ENCODE assay signal across 8 mouse cellular contexts in genomic region chr11:49793619-49794341, GRCm38 (mm10). TPM values are rescaled to one million over a fixed set of nuclear protein-coding genes. Genes with fewer than 3 reads are reported as not detected.
A peak's percentile ranks its signal among the peaks of the same experiment; 100 is the strongest.
DNase-seq lines count a peak whose midpoint lies in the region; ATAC-seq lines count a peak whose summit lies in the region.

Gene Gfpt2 (plus strand): TSS chr11:49794178.

- peaks cover 90% of the 10 kb centered on the region for H3K27me3 ChIP-seq in megakaryocyte, embryonic 14.5 days (replicated peaks)

- intact Hi-C loops in gastrocnemius, postnatal 36 days (cut with DNase I): no loop called here

- peak; percentile 81 for DNase-seq in adrenal gland, postnatal 10 days
- peak; percentile 82 for DNase-seq in embryo, embryonic 11.5 days (ENCODE audit: low read depth, low spot score)
- DNase-seq in gastrocnemius, postnatal 36 days: peak; percentile 77 to 82
- peak; percentile 45 to 68 for DNase-seq in left cerebral cortex, adult 9 months (ENCODE audit: low spot score in 2 of 2)
- peak; percentile 67 to 77 for DNase-seq in right cerebral cortex, postnatal 36 days (ENCODE audit: low spot score in 2 of 2)
- no peak for DNase-seq in T-cell, adult 2 months (ENCODE audit: low spot score)

- peak; percentile 58 for ATAC-seq in inflammation-experienced regulatory T-cells, adult 6 months

- H3K9me3 ChIP-seq in megakaryocyte, embryonic 14.5 days: peaks cover 4% of the 10 kb centered on the region; the same call in 1 of the 2 replicates

- H3K4me1 ChIP-seq in megakaryocyte, embryonic 14.5 days: peaks cover 18% of the 10 kb centered on the region

- H3K4me3 ChIP-seq in megakaryocyte, embryonic 14.5 days (replicated peaks): peak within 1 kb of the TSS; percentile 90

- no peaks in the 10 kb centered on the region for H3K36me3 ChIP-seq in megakaryocyte, embryonic 14.5 days (replicated peaks; ENCODE audit: low read length)

RNA-seq across cellular contexts. Expression of gene Gfpt2, which starts in this region (rescaled TPM):
- total RNA-seq in adrenal gland, postnatal 10 days (2021): 1 to 10 TPM; 5.8 to 5.9 TPM
- total RNA-seq in gastrocnemius, postnatal 36 days (2021): 1 to 10 TPM; 5.7 to 6.2 TPM
- polyA plus RNA-seq in inflammation-experienced regulatory T-cells, adult 6 months (2017; shearing (Covaris generic)): 1 to 10 TPM in 2 of 3 experiments, under 1 TPM in 1; 0.28 to 3.0 (median 1.3) TPM
- polyA plus RNA-seq in megakaryocyte, embryonic 14.5 days (2012; ENCODE audit: insufficient read depth, low replicate concordance): not detected in 2 replicates
